Mouse (Mus musculus) myocyte (in vitro differentiated cells): Measurements from ENCODE around the gene Fam222b.

Source experiments
- E2F4 ChIP-seq: IDR thresholded peaks from one replicate; pipeline ENCODE4 v1.6.1; 2011; ENCODE audit warnings: mild to moderate bottlenecking, control low read depth, moderate library complexity; ENCODE audit not compliant: insufficient read depth
- MAX ChIP-seq: IDR thresholded peaks from one replicate; pipeline ENCODE4 v1.6.1; 2011; ENCODE audit warnings: low read depth, mild to moderate bottlenecking, control low read depth
- MYOD1 ChIP-seq, 3 experiments: IDR thresholded peaks; one replicate each; pipeline ENCODE4 v1.6.1; 2011; ENCODE audit warnings: control low read depth in 2 of 3, low read depth in 2 of 3, mild to moderate bottlenecking in 2 of 3, moderate library complexity in 1 of 3; ENCODE audit not compliant: insufficient read length in 2 of 3, control insufficient read depth in 1 of 3
- MYOG ChIP-seq, 3 experiments: IDR thresholded peaks; one replicate each; pipeline ENCODE4 v1.6.1; 2011; ENCODE audit warnings: control low read depth in 2 of 3, low read depth in 2 of 3, mild to moderate bottlenecking in 2 of 3; ENCODE audit not compliant: insufficient read length in 2 of 3, control insufficient read depth in 1 of 3, insufficient read depth in 1 of 3
- POLR2A ChIP-seq: IDR thresholded peaks from one replicate; pipeline ENCODE4 v1.6.1; 2011; ENCODE audit warnings: low read depth, mild to moderate bottlenecking, control low read depth, moderate library complexity; ENCODE audit not compliant: insufficient read length
- POLR2AphosphoS2 ChIP-seq: IDR thresholded peaks from one replicate; pipeline ENCODE4 v1.6.1; 2011; ENCODE audit warnings: low read depth, control low read depth; ENCODE audit not compliant: insufficient read length
- TCF12 ChIP-seq: IDR thresholded peaks from one replicate; pipeline ENCODE4 v1.6.1; 2011; ENCODE audit warnings: mild to moderate bottlenecking, control low read depth; ENCODE audit not compliant: poor library complexity, insufficient read depth, severe bottlenecking
- USF1 ChIP-seq: IDR thresholded peaks from one replicate; pipeline ENCODE4 v1.6.1; 2011; ENCODE audit warnings: low read depth, mild to moderate bottlenecking, control low read depth, moderate library complexity

GRCm38 (mm10) chr11:78100746-78101145 is 6.3 kb downstream of the Fam222b start:
- no peak for TF ChIP-seq POLR2A
- TF ChIP-seq E2F4 = no peak
- TF ChIP-seq MAX = no peak
- TF ChIP-seq POLR2AphosphoS2 = no peak
- no peak for TF ChIP-seq TCF12
- no peak for TF ChIP-seq MYOD1 (IDR thresholded peaks at IDR 0.05; ENCODE audit: control insufficient read depth in 1 of 3, insufficient read length in 2 of 3, low read depth in 2 of 3)
- TF ChIP-seq USF1 = no peak
- TF ChIP-seq MYOG (IDR thresholded peaks at IDR 0.05; ENCODE audit: control insufficient read depth in 1 of 3, insufficient read depth in 1 of 3, insufficient read length in 2 of 3, low read depth in 2 of 3) = no peak
